Mouse (Mus musculus): ENCODE measurements at regions not wholly inside any gene's neighbourhood (a gene's known extent, or its start where the extent isn't known, plus 50 kb on each side); places are given as distances from the start of the nearest gene placed in this dataset.

DNA sequence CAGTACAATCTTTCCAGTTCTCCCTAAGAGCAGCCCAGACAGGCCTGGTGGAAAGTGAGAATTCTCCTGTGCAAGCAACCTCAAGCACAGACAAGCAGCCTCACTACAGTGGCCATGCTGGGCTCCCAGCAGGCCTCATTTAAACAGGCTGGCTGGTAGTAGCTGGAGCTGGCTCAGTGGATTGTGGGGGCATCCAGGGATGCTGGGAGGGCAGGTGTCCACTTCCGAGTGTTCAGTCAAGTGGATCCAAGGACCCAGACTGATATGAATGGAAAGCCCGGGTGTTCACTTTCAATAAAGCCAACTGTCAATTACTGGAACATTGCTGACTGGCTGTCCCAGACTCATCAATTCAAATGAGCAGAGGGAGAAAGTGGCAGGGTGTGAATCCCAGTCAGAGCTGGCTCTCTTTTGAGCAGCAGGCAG, 77.2 kb upstream of the Cxcr4 start:
- TF ChIP-seq CHD2 (IDR thresholded peaks at IDR 0.05; ENCODE audit: low read length) = no peak
- no peak for TF ChIP-seq TCF12 (IDR thresholded peaks at IDR 0.05; ENCODE audit: low read depth, low read length)
- TF ChIP-seq MXI1 (IDR thresholded peaks at IDR 0.05; ENCODE audit: low read depth, low read length) = no peak
- no peak for TF ChIP-seq MAFK (IDR thresholded peaks at IDR 0.05; ENCODE audit: insufficient replicate concordance, low read length)
- TF ChIP-seq IRF4 (IDR thresholded peaks at IDR 0.05; ENCODE audit: low read depth, low read length) = no peak
- no peak for TF ChIP-seq USF2 (conservative IDR thresholded peaks at IDR 0.05; ENCODE audit: low read depth, low read length)
- no peak for TF ChIP-seq CTCF (conservative IDR thresholded peaks at IDR 0.05 in 1 of 2, IDR thresholded peaks at IDR 0.05 in 1 of 2; ENCODE audit: low read depth in 2 of 2, low read length in 2 of 2)
- no peak for TF ChIP-seq ZKSCAN1 (IDR thresholded peaks at IDR 0.05; ENCODE audit: borderline replicate concordance, low read depth, low read length)
- TF ChIP-seq EP300 (IDR thresholded peaks at IDR 0.05; ENCODE audit: low read length) = no peak
- no peak for TF ChIP-seq POLR2A (IDR thresholded peaks at IDR 0.05; ENCODE audit: low read depth, low read length)

All from CH12.LX (cell line).